Mouse (Mus musculus): ENCODE results near the gene Stk19. TPM values are rescaled to one million over a fixed set of nuclear protein-coding genes. Genes with fewer than 3 reads are reported as not detected.

Stk19 gene
- polyA plus RNA-seq, 1 experiment, result 18.7 TPM

- peaks cover 17% of the 10 kb centered on the region for H3K36me3 ChIP-seq (ENCODE audit: control insufficient read depth, insufficient read depth, low read length, poor library complexity, severe bottlenecking)
- H3K27ac ChIP-seq (ENCODE audit: insufficient read depth, low read length), result no peak overlapping the region
- no peaks in the 10 kb centered on the region for H3K4me1 ChIP-seq (ENCODE audit: control insufficient read depth, insufficient read depth, low read length)
- H3K27me3 ChIP-seq (ENCODE audit: control insufficient read depth, insufficient read depth, low read length, poor library complexity, severe bottlenecking), result no peaks in the 10 kb centered on the region
- TF ChIP-seq EP300 (IDR thresholded peaks at IDR 0.05; ENCODE audit: insufficient read depth, low read depth, low read length) (no peak), CTCF (IDR thresholded peaks at IDR 0.05; ENCODE audit: low read depth, low read length) (no peak), POLR2A (IDR thresholded peaks at IDR 0.05; ENCODE audit: insufficient read depth, low read length) (no peak)
- no peak overlapping the region for H3K9ac ChIP-seq (ENCODE audit: low read depth, poor library complexity, severe bottlenecking)
- no peak overlapping the region for H3K4me3 ChIP-seq (ENCODE audit: low read depth, low read length)
- H3K9me3 ChIP-seq (replicated peaks; ENCODE audit: control insufficient read depth, insufficient read depth, low read length, poor library complexity, severe bottlenecking), result no peaks in the 10 kb centered on the region
Measured at GRCm38 (mm10) chr17:34858670-34859069, 21.9 kb upstream of the Stk19 start.

- TF ChIP-seq POLR2A (IDR thresholded peaks at IDR 0.05; ENCODE audit: insufficient read depth, low read length) (no peak), CTCF (IDR thresholded peaks at IDR 0.05; ENCODE audit: low read depth, low read length) (peak; percentile 79)
- Histone ChIP-seq H3K27me3 (ENCODE audit: control insufficient read depth, insufficient read depth, low read length, poor library complexity, severe bottlenecking) (no peaks in the 10 kb centered on the region), H3K36me3 (ENCODE audit: control insufficient read depth, insufficient read depth, low read length, poor library complexity, severe bottlenecking) (peaks cover 19% of the 10 kb centered on the region), H3K27ac (ENCODE audit: insufficient read depth, low read length) (no peak overlapping the region), H3K9me3 (replicated peaks; ENCODE audit: control insufficient read depth, insufficient read depth, low read length, poor library complexity, severe bottlenecking) (no peaks in the 10 kb centered on the region), H3K4me3 (ENCODE audit: low read depth, low read length) (no peak overlapping the region), H3K4me1 (ENCODE audit: control insufficient read depth, insufficient read depth, low read length) (no peaks in the 10 kb centered on the region), H3K9ac (ENCODE audit: low read depth, poor library complexity, severe bottlenecking) (no peak overlapping the region)
Measured at GRCm38 (mm10) chr17:34855825-34856224, 19.1 kb upstream of the Stk19 start.

GRCm38 (mm10) chr17:34854761-34855160 is 18.0 kb upstream of the Stk19 start:
- Histone ChIP-seq H3K4me3 (ENCODE audit: low read depth, low read length) (no peak overlapping the region), H3K36me3 (ENCODE audit: control insufficient read depth, insufficient read depth, low read length, poor library complexity, severe bottlenecking) (peaks cover 19% of the 10 kb centered on the region), H3K27ac (ENCODE audit: insufficient read depth, low read length) (no peak overlapping the region), H3K9ac (ENCODE audit: low read depth, poor library complexity, severe bottlenecking) (no peak overlapping the region), H3K27me3 (ENCODE audit: control insufficient read depth, insufficient read depth, low read length, poor library complexity, severe bottlenecking) (no peaks in the 10 kb centered on the region), H3K9me3 (replicated peaks; ENCODE audit: control insufficient read depth, insufficient read depth, low read length, poor library complexity, severe bottlenecking) (no peaks in the 10 kb centered on the region), H3K4me1 (ENCODE audit: control insufficient read depth, insufficient read depth, low read length) (no peaks in the 10 kb centered on the region)
- no peak for TF ChIP-seq CTCF (IDR thresholded peaks at IDR 0.05; ENCODE audit: low read depth, low read length)
- no peak for TF ChIP-seq POLR2A (IDR thresholded peaks at IDR 0.05; ENCODE audit: insufficient read depth, low read length)
- TF ChIP-seq EP300 (IDR thresholded peaks at IDR 0.05; ENCODE audit: insufficient read depth, low read depth, low read length), result no peak

GRCm38 (mm10) chr17:34853511-34853910 is 16.8 kb upstream of the Stk19 start:
- no peaks in the 10 kb centered on the region for H3K9me3 ChIP-seq (replicated peaks; ENCODE audit: control insufficient read depth, insufficient read depth, low read length, poor library complexity, severe bottlenecking)
- H3K27me3 ChIP-seq (ENCODE audit: control insufficient read depth, insufficient read depth, low read length, poor library complexity, severe bottlenecking), result no peaks in the 10 kb centered on the region
- H3K9ac ChIP-seq (ENCODE audit: low read depth, poor library complexity, severe bottlenecking), result no peak overlapping the region
- no peaks in the 10 kb centered on the region for H3K4me1 ChIP-seq (ENCODE audit: control insufficient read depth, insufficient read depth, low read length)
- TF ChIP-seq POLR2A (IDR thresholded peaks at IDR 0.05; ENCODE audit: insufficient read depth, low read length), result no peak
- TF ChIP-seq CTCF (IDR thresholded peaks at IDR 0.05; ENCODE audit: low read depth, low read length), result no peak
- TF ChIP-seq EP300 (IDR thresholded peaks at IDR 0.05; ENCODE audit: insufficient read depth, low read depth, low read length), result no peak
- H3K36me3 ChIP-seq (ENCODE audit: control insufficient read depth, insufficient read depth, low read length, poor library complexity, severe bottlenecking), result peaks cover 19% of the 10 kb centered on the region
- no peak overlapping the region for H3K4me3 ChIP-seq (ENCODE audit: low read depth, low read length)
- no peak overlapping the region for H3K27ac ChIP-seq (ENCODE audit: insufficient read depth, low read length)

- H3K27me3 ChIP-seq (ENCODE audit: control insufficient read depth, insufficient read depth, low read length, poor library complexity, severe bottlenecking), result no peaks in the 10 kb centered on the region
- H3K36me3 ChIP-seq (ENCODE audit: control insufficient read depth, insufficient read depth, low read length, poor library complexity, severe bottlenecking), result peaks cover 10% of the 10 kb centered on the region
- no peaks in the 10 kb centered on the region for H3K4me1 ChIP-seq (ENCODE audit: control insufficient read depth, insufficient read depth, low read length)
- H3K4me3 ChIP-seq (ENCODE audit: low read depth, low read length), result peak overlapping the region; percentile 92
- no peak for TF ChIP-seq POLR2A (IDR thresholded peaks at IDR 0.05; ENCODE audit: insufficient read depth, low read length)
- no peak for TF ChIP-seq CTCF (IDR thresholded peaks at IDR 0.05; ENCODE audit: low read depth, low read length)
- TF ChIP-seq EP300 (IDR thresholded peaks at IDR 0.05; ENCODE audit: insufficient read depth, low read depth, low read length), result no peak
- no peaks in the 10 kb centered on the region for H3K9me3 ChIP-seq (replicated peaks; ENCODE audit: control insufficient read depth, insufficient read depth, low read length, poor library complexity, severe bottlenecking)
- H3K9ac ChIP-seq (ENCODE audit: low read depth, poor library complexity, severe bottlenecking), result peak overlapping the region; percentile 84
- no peak overlapping the region for H3K27ac ChIP-seq (ENCODE audit: insufficient read depth, low read length)
Measured at GRCm38 (mm10) chr17:34850517-34851125, 13.9 kb upstream of the Stk19 start.

GRCm38 (mm10) chr17:34849722-34850516 is 13.2 kb upstream of the Stk19 start, which contains the start of the genes Skiv2l and Nelfe:
Gene Skiv2l, minus strand, starts transcription at chr17:34850210.
Gene Nelfe, plus strand, starts transcription at chr17:34850391.
- Histone ChIP-seq H3K27me3 (ENCODE audit: control insufficient read depth, insufficient read depth, low read length, poor library complexity, severe bottlenecking) (no peaks in the 10 kb centered on the region), H3K9ac (ENCODE audit: low read depth, poor library complexity, severe bottlenecking) (peak within 1 kb of the TSS; percentile 84), H3K27ac (ENCODE audit: insufficient read depth, low read length) (no peak within 1 kb of the TSS), H3K4me1 (ENCODE audit: control insufficient read depth, insufficient read depth, low read length) (no peaks in the 10 kb centered on the region), H3K36me3 (ENCODE audit: control insufficient read depth, insufficient read depth, low read length, poor library complexity, severe bottlenecking) (peaks cover 10% of the 10 kb centered on the region), H3K4me3 (ENCODE audit: low read depth, low read length) (peak within 1 kb of the TSS; percentile 92), H3K9me3 (replicated peaks; ENCODE audit: control insufficient read depth, insufficient read depth, low read length, poor library complexity, severe bottlenecking) (no peaks in the 10 kb centered on the region)
- no peak for TF ChIP-seq CTCF (IDR thresholded peaks at IDR 0.05; ENCODE audit: low read depth, low read length)
- 0 out of 2 replicates have a peak, but pooled peaks have one; percentile 11 for TF ChIP-seq EP300 (IDR thresholded peaks at IDR 0.05; ENCODE audit: insufficient read depth, low read depth, low read length)
- TF ChIP-seq POLR2A (IDR thresholded peaks at IDR 0.05; ENCODE audit: insufficient read depth, low read length), result peak; percentile 22
